Mouse (Mus musculus) myocyte (in vitro differentiated cells): ENCODE results near the gene Cep95. TPM values are rescaled to one million over a fixed set of nuclear protein-coding genes. Genes with fewer than 3 reads are reported as not detected.

Experiments
- H3K27me3 ChIP-seq: one replicate; pipeline ENCODE4 v1.6.1; 2011; ENCODE audit not compliant: control insufficient read depth, insufficient read depth, insufficient read length
- H3K36me3 ChIP-seq: one replicate; pipeline ENCODE4 v1.6.1; 2011; ENCODE audit not compliant: control insufficient read depth, insufficient read depth
- H3K4me2 ChIP-seq: one replicate; pipeline ENCODE4 v1.6.1; 2011; ENCODE audit warnings: low read depth, control low read depth
- H3K4me3 ChIP-seq: one replicate; pipeline ENCODE4 v1.5.1; 2011; ENCODE audit warnings: mild to moderate bottlenecking, control low read depth, moderate library complexity
- H3K79me2 ChIP-seq: one replicate; pipeline ENCODE4 v1.6.1; 2011; ENCODE audit not compliant: control insufficient read depth, insufficient read depth
- H3ac ChIP-seq: one replicate; pipeline ENCODE4 v1.6.1; 2011; ENCODE audit not compliant: control insufficient read depth, insufficient read length
- CEBPB ChIP-seq: IDR thresholded peaks from 2 replicates; pipeline ENCODE4 v1.6.1; 2011; ENCODE audit warnings: mild to moderate bottlenecking, moderate library complexity; ENCODE audit not compliant: poor library complexity, insufficient read depth, severe bottlenecking
- E2F4 ChIP-seq: IDR thresholded peaks from one replicate; pipeline ENCODE4 v1.6.1; 2011; ENCODE audit warnings: mild to moderate bottlenecking, control low read depth, moderate library complexity; ENCODE audit not compliant: insufficient read depth
- MAX ChIP-seq: IDR thresholded peaks from one replicate; pipeline ENCODE4 v1.6.1; 2011; ENCODE audit warnings: low read depth, mild to moderate bottlenecking, control low read depth
- MYOD1 ChIP-seq, 3 experiments: IDR thresholded peaks; one replicate each; pipeline ENCODE4 v1.6.1; 2011; ENCODE audit warnings: control low read depth in 2 of 3, low read depth in 2 of 3, mild to moderate bottlenecking in 2 of 3, moderate library complexity in 1 of 3; ENCODE audit not compliant: insufficient read length in 2 of 3, control insufficient read depth in 1 of 3
- MYOG ChIP-seq, 3 experiments: IDR thresholded peaks; one replicate each; pipeline ENCODE4 v1.6.1; 2011; ENCODE audit warnings: control low read depth in 2 of 3, low read depth in 2 of 3, mild to moderate bottlenecking in 2 of 3; ENCODE audit not compliant: insufficient read length in 2 of 3, control insufficient read depth in 1 of 3, insufficient read depth in 1 of 3
- POLR2A ChIP-seq: IDR thresholded peaks from one replicate; pipeline ENCODE4 v1.6.1; 2011; ENCODE audit warnings: low read depth, mild to moderate bottlenecking, control low read depth, moderate library complexity; ENCODE audit not compliant: insufficient read length
- POLR2AphosphoS2 ChIP-seq: IDR thresholded peaks from one replicate; pipeline ENCODE4 v1.6.1; 2011; ENCODE audit warnings: low read depth, control low read depth; ENCODE audit not compliant: insufficient read length
- REST ChIP-seq: IDR thresholded peaks from one replicate; pipeline ENCODE4 v1.6.1; 2011; ENCODE audit warnings: mild to moderate bottlenecking, control low read depth, moderate library complexity; ENCODE audit not compliant: insufficient read depth, insufficient read length
- SRF ChIP-seq: IDR thresholded peaks from one replicate; pipeline ENCODE4 v1.6.1; 2011; ENCODE audit warnings: low read depth; ENCODE audit not compliant: control insufficient read depth, insufficient read length
- TCF12 ChIP-seq: IDR thresholded peaks from one replicate; pipeline ENCODE4 v1.6.1; 2011; ENCODE audit warnings: mild to moderate bottlenecking, control low read depth; ENCODE audit not compliant: poor library complexity, insufficient read depth, severe bottlenecking
- TCF3 ChIP-seq: IDR thresholded peaks from one replicate; pipeline ENCODE4 v1.6.1; 2011; ENCODE audit warnings: low read depth, control low read depth; ENCODE audit not compliant: insufficient read length
- USF1 ChIP-seq: IDR thresholded peaks from one replicate; pipeline ENCODE4 v1.6.1; 2011; ENCODE audit warnings: low read depth, mild to moderate bottlenecking, control low read depth, moderate library complexity
- polyA plus RNA-seq: library from polyadenylated mRNA; unstranded; fragments of >200 nt; fragmentation: generic; extraction: Trizol; gene quantifications from one replicate; pipeline ENCODE4 v1.2.1, GENCODE M21; 2012; ENCODE audit warnings: missing spikeins

Cep95 gene
- polyA plus RNA-seq, 1 experiment = 3.5 TPM

DNA sequence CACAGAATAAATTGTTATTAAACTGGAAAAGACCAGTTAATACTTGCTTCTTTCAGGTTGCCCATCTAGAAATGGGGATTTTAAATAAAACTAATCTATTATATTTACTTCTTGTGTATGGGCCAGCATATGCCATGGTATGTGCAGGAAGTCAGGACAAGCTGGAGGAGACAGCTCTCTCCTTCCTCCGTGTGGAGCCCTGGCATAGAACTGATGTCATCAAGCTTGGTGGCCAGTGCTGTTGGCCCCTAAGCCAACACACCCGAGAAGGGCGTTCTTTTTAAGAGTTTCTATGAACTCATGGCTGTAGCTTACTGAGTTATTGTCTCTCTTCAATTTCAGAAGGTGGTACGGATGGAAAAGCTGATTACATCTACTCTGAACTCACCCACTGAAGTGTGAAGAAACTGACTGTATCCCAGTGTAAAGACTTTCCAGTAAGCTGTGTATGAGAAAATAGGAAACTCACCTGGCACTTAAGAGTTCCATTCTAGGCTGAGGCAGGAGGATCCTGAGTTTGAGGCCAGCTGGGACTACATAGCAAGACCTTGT lies 22.4 kb upstream of the Cep95 start:
- Histone ChIP-seq H3K4me3 (no peak overlapping the region), H3ac (no peak overlapping the region), H3K4me2 (no peak overlapping the region), H3K79me2 (no peaks in the 10 kb centered on the region), H3K36me3 (peaks cover 50% of the 10 kb centered on the region), H3K27me3 (no peaks in the 10 kb centered on the region)
- no peak for TF ChIP-seq POLR2AphosphoS2
- no peak for TF ChIP-seq TCF3
- no peak for TF ChIP-seq E2F4
- no peak for TF ChIP-seq SRF

DNA sequence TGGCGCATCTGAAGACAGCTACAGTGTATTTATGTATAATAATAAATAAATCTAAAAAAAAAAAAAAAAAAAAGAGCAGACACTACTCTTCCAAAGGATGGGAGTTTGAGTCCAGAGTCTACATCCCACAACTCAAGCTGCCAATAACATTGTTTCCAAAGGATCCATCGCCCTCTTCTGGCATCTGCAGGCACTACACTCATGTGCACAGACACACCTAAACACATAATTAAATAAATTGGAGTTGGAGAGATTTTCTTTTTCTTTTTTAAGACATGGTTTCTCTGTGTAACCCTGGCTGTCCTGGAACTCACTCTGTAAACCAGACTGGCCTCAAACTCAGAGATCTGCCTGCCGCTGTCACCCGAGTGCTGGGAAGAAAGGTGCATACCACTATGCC lies 21.5 kb upstream of the Cep95 start:
- no peak overlapping the region for H3ac ChIP-seq
- H3K4me3 ChIP-seq = no peak overlapping the region
- no peak for TF ChIP-seq TCF3
- TF ChIP-seq SRF = no peak
- TF ChIP-seq MYOD1 (IDR thresholded peaks at IDR 0.05; ENCODE audit: control insufficient read depth in 1 of 3, insufficient read length in 2 of 3, low read depth in 2 of 3) = no peak
- TF ChIP-seq MYOG (IDR thresholded peaks at IDR 0.05; ENCODE audit: control insufficient read depth in 1 of 3, insufficient read depth in 1 of 3, insufficient read length in 2 of 3, low read depth in 2 of 3) = no peak
- TF ChIP-seq TCF12 = no peak
- TF ChIP-seq MAX = no peak
- peaks cover 56% of the 10 kb centered on the region for H3K36me3 ChIP-seq
- H3K79me2 ChIP-seq = no peaks in the 10 kb centered on the region
- no peak overlapping the region for H3K4me2 ChIP-seq
- no peaks in the 10 kb centered on the region for H3K27me3 ChIP-seq

DNA sequence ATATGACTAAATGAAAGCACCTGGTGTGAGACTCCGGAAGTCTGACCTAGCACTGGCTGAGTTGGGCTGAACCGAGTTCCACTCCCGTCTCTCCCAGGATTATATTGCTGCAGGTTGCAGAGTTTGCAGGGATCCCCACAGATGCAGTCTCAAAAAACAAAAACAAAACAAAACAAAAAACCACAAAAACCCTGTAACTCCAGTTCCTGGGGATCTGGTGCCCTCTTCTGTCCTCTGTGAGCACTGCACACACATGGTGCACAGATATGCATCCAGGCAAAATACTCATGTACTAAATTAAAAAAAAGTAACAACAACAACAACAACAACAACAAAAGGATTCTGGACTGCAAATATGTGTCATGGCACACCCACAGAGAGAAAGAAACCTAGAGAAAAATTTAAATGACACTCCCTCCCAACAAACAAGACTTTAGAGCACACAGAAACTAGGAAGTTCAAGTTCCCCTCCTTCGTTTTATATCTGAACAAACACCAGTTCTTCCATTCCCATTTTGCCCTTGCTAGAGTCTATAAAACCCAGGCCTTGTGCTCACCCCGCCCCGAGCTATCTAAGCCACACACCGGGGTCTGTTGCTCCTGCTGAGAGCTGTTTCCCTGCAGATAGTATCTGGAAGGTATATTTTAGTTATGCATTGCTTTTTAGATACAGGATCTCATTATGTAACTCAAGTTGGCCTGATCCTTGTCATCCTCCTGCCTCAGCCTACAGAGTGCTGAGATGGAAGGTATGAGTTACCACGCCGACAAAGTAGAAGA lies 18.7 kb upstream of the Cep95 start:
- Histone ChIP-seq H3K36me3 (peaks cover 70% of the 10 kb centered on the region), H3K4me3 (no peak overlapping the region), H3ac (no peak overlapping the region), H3K27me3 (no peaks in the 10 kb centered on the region), H3K79me2 (no peaks in the 10 kb centered on the region), H3K4me2 (no peak overlapping the region)
- no peak for TF ChIP-seq MYOD1 (IDR thresholded peaks at IDR 0.05; ENCODE audit: control insufficient read depth in 1 of 3, insufficient read length in 2 of 3, low read depth in 2 of 3)
- no peak for TF ChIP-seq MAX
- TF ChIP-seq CEBPB = no peak
- no peak for TF ChIP-seq REST
- TF ChIP-seq POLR2A = no peak
- no peak for TF ChIP-seq SRF
- no peak for TF ChIP-seq TCF12
- no peak for TF ChIP-seq USF1
- no peak for TF ChIP-seq MYOG (IDR thresholded peaks at IDR 0.05; ENCODE audit: control insufficient read depth in 1 of 3, insufficient read depth in 1 of 3, insufficient read length in 2 of 3, low read depth in 2 of 3)
- no peak for TF ChIP-seq E2F4
- no peak for TF ChIP-seq POLR2AphosphoS2
- no peak for TF ChIP-seq TCF3

DNA sequence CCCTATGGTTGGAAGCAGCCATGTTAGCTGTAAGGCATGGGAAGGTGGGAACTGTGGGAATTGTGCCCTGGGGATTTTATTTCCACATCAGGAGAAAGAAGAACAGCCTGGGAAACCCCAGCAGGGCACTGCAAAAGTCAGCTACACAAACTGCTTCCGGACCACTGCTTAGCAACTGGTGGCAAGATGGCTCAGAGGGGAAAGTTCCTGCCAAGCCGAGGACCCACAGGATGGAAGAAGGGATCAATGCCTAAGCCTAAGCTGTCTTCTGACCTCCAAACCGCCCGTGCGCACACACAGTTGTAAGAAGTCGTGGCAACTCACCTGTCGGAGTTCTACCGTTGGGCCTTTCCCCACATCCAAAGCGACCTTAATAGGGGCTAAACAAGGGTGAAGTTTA lies 16.0 kb upstream of the Cep95 start:
- TF ChIP-seq USF1 (no peak), MAX (no peak), MYOG (IDR thresholded peaks at IDR 0.05; ENCODE audit: control insufficient read depth in 1 of 3, insufficient read depth in 1 of 3, insufficient read length in 2 of 3, low read depth in 2 of 3) (no peak), REST (no peak), CEBPB (no peak)
- H3K27me3 ChIP-seq = no peaks in the 10 kb centered on the region

DNA sequence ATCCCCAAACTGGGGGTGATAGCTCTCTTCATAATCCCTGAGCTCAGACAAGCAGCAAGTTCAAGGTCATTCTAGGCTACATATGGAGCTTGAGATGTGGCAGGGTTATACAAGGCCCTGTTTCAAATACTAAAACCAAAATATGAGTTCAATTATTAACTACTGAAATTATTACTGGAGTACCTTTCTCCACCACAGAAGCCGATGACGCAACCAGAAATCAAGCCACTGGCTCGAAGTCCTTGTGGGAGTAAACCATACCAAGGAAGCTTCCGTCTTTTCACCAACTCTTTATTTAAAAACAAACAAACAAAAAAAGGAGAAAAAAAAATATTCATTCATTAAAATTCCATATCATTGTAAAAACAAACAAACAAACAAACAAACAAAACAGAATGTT lies 12.1 kb upstream of the Cep95 start:
- no peaks in the 10 kb centered on the region for H3K27me3 ChIP-seq
- peaks cover 16% of the 10 kb centered on the region for H3K79me2 ChIP-seq
- TF ChIP-seq TCF3 = no peak
- no peak for TF ChIP-seq MAX
- TF ChIP-seq USF1 = no peak
- TF ChIP-seq TCF12 = no peak
- TF ChIP-seq MYOG (IDR thresholded peaks at IDR 0.05; ENCODE audit: control insufficient read depth in 1 of 3, insufficient read depth in 1 of 3, insufficient read length in 2 of 3, low read depth in 2 of 3) = no peak
- TF ChIP-seq E2F4 = no peak
- no peak for TF ChIP-seq REST
- TF ChIP-seq POLR2A = no peak
- TF ChIP-seq CEBPB = no peak
- no peak for TF ChIP-seq SRF
- TF ChIP-seq POLR2AphosphoS2 = no peak
- no peak for TF ChIP-seq MYOD1 (IDR thresholded peaks at IDR 0.05; ENCODE audit: control insufficient read depth in 1 of 3, insufficient read length in 2 of 3, low read depth in 2 of 3)
- no peak overlapping the region for H3K4me2 ChIP-seq
- H3K36me3 ChIP-seq = peaks cover 45% of the 10 kb centered on the region
- no peak overlapping the region for H3K4me3 ChIP-seq
- no peak overlapping the region for H3ac ChIP-seq

More for the DNA sequence above, 16.0 kb upstream of the Cep95 start:
- Histone ChIP-seq H3K4me2 (no peak overlapping the region), H3K4me3 (no peak overlapping the region), H3K79me2 (peaks cover 7% of the 10 kb centered on the region), H3ac (no peak overlapping the region), H3K36me3 (peaks cover 61% of the 10 kb centered on the region)
